Mouse (Mus musculus): ENCODE measurements around the gene Krt42.
"Not testable (repeated sequence)": the region's sequence is repeated elsewhere in the genome, so short reads cannot be mapped to it uniquely, and the experiment has no call there.

Krt42 gene

GRCm38 (mm10) chr11:100269821-100270332 is at the start of gene Krt42:
Gene Krt42 (minus strand): TSS chr11:100269871.
- no peak for DNase-seq (ENCODE audit: extremely low read depth, low read depth)

DNA sequence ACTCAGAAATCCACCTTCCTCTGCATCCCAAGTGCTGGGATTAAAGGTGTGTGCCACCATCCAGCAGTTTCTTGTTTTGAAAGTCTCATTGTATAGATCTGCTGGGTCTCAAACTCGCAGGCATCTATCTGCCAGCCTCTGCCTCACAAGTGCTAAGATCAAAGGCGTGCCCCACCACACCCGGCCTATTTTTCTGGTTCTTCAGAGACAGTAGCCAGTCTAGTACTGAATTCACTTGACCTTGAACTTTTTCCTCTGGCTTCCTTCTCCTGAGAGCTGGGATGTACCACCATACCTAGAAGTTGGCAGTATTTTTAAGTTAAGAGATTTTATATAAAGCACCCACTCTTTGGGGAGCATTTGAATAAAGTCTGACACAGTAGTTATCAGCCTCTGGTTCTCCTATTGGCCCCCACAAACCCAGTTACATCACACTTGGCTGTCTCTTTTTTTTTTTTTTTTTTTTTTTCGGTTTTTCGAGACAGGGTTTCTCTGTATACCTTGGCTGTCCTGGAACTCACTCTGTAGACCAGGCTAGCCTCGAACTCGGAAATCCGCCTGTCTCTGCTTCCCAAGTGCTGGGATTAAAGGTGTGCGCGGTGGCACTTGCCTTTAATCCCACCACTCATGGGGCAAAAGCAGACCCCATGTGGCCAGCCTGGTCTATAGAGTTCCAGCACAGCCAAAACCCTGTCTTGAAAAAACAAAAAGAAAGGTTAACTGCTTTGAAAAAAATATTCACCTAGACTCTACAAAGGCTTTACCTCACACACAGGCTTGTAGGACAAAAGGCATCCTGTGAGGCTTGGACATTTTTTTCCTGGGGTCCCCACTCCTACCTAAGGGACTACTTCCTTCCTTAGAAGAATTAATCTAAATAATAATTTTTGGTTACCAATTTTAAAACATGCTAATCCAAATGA is 49.1 kb upstream of the Krt42 start:
- no peak for DNase-seq (ENCODE audit: extremely low read depth, low read depth)

DNA sequence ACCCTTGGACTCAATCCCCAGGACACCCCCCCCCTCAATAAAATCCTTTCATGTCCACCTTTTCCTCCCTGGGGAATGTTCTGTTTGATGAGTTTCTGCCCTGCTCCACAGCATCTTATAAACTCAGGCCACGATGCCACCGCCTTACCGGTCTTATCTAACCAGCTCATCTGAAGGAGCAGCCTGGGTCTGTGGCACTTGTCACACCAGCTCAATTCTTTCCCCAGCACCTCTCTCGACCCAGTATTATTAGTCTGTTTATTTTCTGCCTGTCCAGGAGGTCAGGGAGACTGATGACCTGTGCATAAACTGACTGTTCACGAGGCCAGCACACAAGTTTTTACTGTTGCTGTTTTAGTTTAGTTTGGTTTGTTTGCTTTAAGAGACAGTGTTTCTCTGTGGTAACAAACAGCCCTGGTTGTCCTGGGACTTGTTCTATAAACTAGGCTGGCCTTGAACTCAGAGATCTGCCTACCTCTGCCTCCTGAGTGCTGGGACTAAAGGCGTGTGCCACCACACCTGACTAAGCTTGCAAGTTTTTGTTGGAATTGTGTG is 48.2 kb upstream of the Krt42 start:
- DNase-seq (ENCODE audit: extremely low read depth, low read depth), result no peak

DNA sequence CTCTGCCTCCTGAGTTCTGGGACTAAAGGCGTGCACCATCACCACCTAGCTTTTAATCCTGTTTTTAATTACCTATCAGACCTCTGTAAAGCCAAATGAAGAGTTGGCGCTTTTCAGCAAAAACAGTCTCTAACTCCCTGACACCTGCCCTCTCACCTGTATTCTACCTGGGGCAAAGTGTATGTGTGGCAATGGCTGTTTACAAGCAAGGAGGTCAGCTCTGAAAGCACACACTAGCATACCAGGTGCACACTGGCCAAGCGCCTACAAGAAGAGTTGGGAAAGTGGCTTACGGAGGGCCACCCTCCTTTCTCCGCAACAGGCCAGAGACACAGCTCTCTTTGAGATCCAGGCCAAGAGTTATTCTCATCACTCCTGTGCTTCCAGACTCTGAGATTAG is 45.8 kb upstream of the Krt42 start:
- no peak for DNase-seq (ENCODE audit: extremely low read depth, low read depth)

DNA sequence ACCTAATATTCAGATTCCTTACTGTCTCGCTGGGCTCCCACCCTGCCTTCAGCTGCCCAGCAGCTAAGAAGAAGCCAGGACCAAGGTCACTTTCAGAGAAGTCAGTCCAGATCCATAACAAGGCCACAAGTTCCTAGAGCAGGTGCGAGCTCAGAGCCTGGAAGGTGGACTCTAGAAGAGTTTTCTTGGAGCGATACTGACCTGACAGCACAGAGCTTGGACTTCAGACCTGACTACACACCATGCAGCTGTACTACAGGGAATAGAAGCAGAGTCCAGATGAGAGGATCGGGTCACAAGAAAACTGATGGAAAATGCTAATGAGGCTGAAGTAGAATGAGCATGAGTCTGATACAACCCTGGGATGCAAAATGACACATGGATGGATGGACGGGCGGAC is 43.8 kb upstream of the Krt42 start:
- no peak for DNase-seq (ENCODE audit: extremely low read depth, low read depth)

GRCm38 (mm10) chr11:100312096-100312679 is 42.5 kb upstream of the Krt42 start:
- DNase-seq (ENCODE audit: extremely low read depth, low read depth), result no peak

GRCm38 (mm10) chr11:100311656-100312055 is 42.0 kb upstream of the Krt42 start:
- DNase-seq (ENCODE audit: extremely low read depth, low read depth), result no peak

- DNase-seq (ENCODE audit: extremely low read depth, low read depth), result not testable (repeated sequence)
Observed at GRCm38 (mm10) chr11:100308672-100309071, 39.0 kb upstream of the Krt42 start.

- no peak for DNase-seq (ENCODE audit: extremely low read depth, low read depth)
Observed at GRCm38 (mm10) chr11:100307900-100308299, 38.2 kb upstream of the Krt42 start.

DNA sequence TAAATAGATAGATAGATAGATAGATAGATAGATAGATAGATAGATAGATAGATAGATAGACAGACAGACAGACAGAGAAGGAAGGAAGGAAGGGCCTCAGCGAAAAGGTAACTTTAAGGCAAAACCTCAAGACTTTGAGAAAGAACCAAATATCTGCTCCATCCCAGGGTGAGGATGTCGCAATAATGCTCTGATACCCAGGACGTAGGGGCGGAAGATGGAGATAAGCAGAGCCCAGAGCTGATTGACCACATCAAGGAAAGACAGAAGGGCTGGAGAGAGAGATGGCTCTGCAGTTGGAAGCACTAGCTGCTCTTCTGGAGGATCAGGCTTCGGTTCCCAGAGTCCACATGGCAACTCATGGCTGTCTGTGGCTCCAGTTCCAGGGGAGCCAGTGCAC is 31.6 kb upstream of the Krt42 start:
- DNase-seq (ENCODE audit: extremely low read depth, low read depth), result no peak

DNA sequence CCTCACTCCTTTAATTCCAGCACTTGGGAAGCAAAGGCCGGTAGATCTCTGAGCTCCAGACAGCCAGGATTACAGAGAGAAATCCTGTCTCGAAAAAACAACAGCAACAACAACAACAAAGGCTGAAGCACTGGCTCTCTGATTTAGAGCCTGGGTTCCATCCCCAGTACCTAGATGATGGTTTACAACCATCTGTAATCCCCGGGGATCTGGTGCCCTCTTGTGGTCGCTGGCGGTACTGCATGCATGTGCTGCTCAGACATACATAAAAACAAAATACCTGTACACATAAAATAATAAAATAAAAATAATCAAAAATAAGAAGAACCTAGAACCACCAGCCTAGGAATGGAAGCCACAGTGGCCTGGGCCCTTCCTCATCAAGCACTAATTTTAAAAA is 30.6 kb upstream of the Krt42 start:
- no peak for DNase-seq (ENCODE audit: extremely low read depth, low read depth)

DNA sequence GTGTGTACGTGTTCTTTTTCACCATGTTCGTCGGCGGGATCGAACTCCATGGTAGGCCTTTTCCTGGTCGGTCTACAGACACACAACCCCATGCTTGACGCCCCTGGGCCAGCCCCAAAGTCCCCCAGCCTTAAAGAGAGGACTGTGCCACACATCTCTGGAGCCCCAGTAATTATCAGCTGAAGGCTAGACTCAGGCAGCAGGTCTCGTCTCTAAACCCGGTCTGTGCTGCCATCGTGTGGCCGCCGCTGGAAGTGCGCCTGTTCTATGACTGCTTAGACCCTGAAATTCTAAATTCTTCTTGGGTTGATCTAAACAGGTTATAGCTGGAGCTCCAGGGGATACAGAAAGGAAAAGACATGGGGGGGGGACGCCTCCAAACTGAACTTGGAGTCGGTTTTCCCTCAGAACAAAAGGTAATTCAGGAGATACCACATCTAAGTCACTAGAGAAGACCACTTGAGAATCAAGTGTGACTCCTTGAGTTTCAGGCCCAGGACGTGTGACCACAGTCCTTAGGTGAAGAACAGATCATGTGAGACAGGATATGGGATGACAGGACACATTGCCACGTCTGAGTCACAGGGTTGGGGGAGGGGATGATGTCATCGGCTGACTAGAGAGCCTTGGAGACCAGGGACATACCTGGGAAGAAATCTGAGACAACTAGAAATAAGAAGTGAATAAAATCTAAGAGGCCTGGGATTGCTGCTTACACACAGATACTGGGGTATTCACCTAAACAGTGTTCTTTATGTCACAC is 28.8 kb upstream of the Krt42 start:
- no peak for DNase-seq (ENCODE audit: extremely low read depth, low read depth)

DNA sequence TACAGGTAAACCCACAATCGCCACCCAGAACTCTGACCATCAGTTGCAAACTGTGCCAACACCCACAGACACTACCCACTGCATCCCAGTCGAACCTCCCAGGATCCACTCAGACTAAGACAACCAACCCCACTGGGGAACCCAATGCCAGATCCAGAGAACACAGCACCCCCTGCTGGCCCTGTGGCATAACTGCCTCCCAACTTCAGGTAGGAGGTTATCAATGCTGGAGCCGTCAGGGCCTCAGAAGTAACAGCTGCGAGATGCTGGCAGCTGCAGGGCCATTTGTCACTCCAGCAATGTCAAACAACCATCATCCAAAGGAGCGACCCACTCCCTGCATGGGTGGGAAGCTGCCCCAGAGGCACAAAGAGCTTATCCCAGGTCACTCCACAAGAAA is 28.1 kb upstream of the Krt42 start:
- DNase-seq (ENCODE audit: extremely low read depth, low read depth), result no peak

DNA sequence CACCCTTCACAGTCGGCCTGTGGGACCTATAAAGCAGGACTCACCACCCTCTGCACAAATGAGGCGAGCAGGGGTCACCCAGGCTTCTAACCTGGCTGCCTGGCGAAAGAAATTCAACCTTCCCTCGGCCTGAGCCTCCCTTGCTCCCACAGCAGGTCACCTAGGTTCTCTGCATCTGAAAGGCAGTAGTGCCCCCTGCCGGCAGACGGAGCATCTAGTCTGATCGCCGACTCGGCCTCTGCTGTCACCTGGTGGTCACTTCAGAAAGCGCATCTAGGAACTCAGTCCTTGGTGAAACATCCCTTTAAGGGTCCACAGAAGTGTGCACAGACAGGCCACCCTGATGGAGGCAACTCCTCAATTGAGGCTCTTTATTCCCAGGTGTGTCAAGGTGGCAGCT is 25.6 kb upstream of the Krt42 start:
- peak; percentile 43 for DNase-seq (ENCODE audit: extremely low read depth, low read depth)

- no peak for DNase-seq (ENCODE audit: extremely low read depth, low read depth)
Observed at GRCm38 (mm10) chr11:100292884-100293283, 23.2 kb upstream of the Krt42 start.

DNA sequence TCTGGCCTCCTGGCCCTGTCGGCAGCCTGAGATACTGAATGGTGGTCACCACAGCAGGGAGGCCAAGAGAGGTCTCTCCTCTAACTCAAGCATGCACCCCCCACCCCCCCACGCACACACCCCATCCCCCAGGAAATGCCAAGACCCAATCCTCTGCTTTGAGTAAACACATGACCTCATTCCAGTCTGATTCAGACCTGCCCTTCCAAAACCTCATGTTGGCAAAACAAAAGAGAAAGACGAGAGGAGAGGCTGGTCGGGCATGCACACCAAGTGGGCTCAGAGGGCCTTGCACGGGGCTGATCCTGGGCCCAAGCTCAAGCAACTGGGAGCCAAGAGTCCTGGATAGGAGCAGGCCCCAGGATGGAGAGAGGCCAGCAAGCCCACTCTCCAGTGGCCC is 20.6 kb upstream of the Krt42 start:
- DNase-seq (ENCODE audit: extremely low read depth, low read depth), result no peak

DNA sequence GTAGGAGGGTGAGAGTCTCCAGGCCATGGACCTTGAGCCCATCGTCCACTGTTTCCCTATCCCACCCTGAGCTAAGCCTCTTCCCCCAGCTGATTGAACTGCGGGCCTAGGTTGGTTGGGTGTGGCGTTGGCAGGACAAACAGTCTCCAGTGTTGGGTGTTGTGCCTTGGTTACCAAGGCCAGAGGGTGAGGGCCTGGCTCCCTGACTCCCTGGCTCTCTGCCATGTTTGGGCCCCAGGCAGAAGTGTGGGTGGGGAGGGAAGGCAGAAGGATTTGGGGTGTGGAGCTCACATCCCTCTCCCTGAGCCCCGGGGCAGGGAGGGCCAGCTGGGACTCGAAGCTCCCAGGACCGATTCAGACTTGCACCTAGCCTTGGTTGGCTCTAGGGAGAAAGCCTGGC is 19.3 kb upstream of the Krt42 start:
- no peak for DNase-seq (ENCODE audit: extremely low read depth, low read depth)

- DNase-seq (ENCODE audit: extremely low read depth, low read depth), result no peak
Observed at GRCm38 (mm10) chr11:100287024-100287423, 17.4 kb upstream of the Krt42 start.

DNA sequence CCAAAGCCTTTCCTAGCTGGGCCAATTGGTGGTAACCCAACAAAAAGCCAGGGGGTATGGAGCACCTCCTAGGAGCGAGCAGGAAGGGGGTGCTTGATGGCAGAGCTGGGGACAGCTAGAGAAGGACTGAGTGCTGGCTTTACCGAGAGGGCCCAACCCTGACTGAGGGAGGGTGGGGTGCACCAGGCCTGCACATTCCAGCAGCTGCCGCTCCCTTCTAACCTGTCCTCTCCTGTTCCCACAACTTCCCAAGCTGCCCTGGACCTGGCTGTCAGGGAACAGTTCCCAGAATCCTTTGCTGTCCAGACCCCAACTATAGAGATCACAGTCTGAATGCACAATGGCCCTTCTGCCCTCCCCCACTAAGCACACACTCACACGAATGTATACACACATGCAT is 15.3 kb upstream of the Krt42 start:
- no peak for DNase-seq (ENCODE audit: extremely low read depth, low read depth)

DNA sequence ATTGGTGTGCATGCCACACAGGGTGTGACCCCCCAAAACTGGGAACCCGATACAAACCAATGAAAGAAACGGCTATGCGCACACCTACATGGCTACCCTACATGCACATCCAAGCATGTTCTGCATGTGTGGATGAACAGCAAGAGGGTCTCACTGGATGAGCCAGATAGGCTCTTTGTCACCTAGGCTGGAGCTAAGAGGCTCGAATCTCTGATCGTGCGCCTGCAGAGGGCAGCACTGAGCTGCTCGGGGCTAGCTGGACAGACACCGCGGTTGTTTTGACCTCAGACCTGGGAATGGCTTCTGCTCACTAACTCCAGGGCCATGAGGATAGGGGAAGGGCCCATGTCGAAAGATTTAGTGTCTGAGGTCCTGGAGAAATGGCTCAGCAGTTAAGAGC is 12.9 kb upstream of the Krt42 start:
- DNase-seq (ENCODE audit: extremely low read depth, low read depth), result peak; percentile 22

Measured in MEL-GATA-1-ER (cell line).